Mouse (Mus musculus) left cerebral cortex, adult 8-10 months (tissue): ENCODE data around the gene Olfr26. TPM values are rescaled to one million over a fixed set of nuclear protein-coding genes. Genes with fewer than 3 reads are reported as not detected.
"Not testable (repeated sequence)": the region's sequence is repeated elsewhere in the genome, so short reads cannot be mapped to it uniquely, and the experiment has no call there.

ENCODE experiments used
- DNase-seq, 2 experiments: peaks; one replicate each; pipeline ENCODE4 v3.0.0; 2022; ENCODE audit warnings: low spot score in 2 of 2
- total RNA-seq, 4 experiments: library from RNA; stranded (reverse); gene quantifications; 2 replicates each; pipeline ENCODE4 v1.2.4; 2022

The Olfr26 gene
- not detected for total RNA-seq

GRCm38 (mm10) chr9:38854760-38855159 is at the start of gene Olfr26:
Gene Olfr26, plus strand, starts transcription at chr9:38855060.
- DNase-seq: no peak

- no peak for DNase-seq
These were observed 49.2 kb upstream of the Olfr26 start for GRCm38 (mm10) chr9:38805696-38806095.

DNA sequence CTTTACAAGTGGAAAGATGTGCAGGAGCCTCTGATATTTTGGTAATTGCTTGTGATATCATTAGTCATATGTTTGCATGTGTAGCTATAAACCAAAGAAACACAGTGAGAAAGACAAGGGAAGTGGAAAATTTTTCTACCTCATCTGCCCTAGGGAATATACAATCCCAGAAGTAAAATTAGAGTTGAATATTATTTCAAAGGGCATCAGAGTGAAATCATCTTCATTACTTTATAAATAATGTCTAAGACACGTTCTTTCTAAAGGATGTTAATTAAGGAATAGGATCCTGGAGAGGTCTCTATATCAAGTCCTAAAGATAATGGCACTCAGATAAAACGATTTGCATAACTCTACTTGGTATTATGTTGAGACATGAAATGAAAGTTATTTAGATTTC is 40.5 kb upstream of the Olfr26 start, which contains the start of gene Olfr922:
Gene Olfr922 (plus strand): TSS at position 301 of the 400 bp plus-strand sequence.
- no peak for DNase-seq

DNA sequence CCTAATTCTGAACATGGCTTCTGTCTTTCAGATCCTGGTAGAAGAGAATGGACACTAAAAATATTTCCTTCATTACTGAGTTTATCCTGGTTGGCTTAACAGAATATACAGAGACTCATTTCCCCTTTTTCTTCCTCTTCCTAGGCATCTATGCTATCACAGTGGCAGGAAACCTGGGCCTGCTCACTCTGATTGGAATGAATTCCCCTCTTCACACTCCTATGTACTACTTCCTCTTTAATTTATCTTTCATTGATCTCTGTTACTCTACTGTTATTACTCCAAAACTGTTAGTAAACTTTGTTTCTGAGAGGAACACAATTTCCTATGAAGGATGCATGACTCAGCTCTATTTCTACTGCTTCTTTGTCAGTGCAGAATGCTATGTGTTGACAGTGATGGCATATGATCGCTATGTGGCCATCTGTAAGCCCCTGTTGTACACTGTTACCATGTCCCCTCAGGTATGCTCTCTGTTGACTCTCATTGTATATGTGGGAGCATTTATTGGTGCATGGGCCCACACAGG is 39.3 kb upstream of the Olfr26 start:
- no peak for DNase-seq

DNA sequence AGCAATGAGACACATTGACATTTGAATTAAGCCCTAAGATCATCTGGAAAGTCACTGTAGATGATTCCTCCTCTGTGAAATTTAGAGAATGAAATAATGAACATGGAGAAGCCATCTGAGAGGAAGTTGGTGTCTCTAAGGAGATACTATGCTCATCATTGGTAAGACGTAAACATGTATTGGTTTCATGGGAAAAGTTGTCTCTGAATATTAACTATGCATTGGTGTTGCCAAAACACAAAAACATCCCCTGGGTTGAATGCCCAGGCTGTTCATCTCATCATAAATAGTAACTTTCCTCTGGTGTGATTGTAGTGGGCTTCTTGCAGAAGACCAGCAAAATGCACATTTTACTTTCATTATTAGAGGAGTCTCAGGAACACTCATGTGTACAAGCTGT is 28.6 kb upstream of the Olfr26 start, which contains the start of gene Olfr923:
Gene Olfr923 (plus strand): TSS at position 301 of the 400 bp plus-strand sequence.
- DNase-seq: no peak

DNA sequence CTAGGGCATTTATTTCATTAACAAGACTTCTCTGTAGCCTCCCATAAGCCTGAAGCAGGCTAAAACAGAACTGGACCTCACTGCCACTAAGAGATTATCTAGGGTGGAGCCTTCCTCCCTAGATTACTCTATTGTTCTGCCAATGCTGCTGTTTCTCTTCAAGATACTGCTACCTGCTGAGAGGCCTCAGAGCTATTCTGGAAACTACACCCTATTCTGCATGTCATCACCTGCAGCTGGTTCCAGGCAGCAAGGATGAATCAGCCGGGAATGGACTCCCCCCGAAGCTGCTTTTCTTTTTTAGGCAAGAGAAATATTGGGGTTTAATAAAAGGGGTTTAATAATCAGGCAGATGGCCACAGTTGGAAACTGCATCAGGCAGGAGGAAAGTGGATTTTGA is 21.8 kb upstream of the Olfr26 start:
- no peak for DNase-seq

GRCm38 (mm10) chr9:38844149-38844548 is 10.7 kb upstream of the Olfr26 start, which contains the start of gene Olfr924:
Gene Olfr924, plus strand, starts transcription at chr9:38844449.
- DNase-seq: no peak

DNA sequence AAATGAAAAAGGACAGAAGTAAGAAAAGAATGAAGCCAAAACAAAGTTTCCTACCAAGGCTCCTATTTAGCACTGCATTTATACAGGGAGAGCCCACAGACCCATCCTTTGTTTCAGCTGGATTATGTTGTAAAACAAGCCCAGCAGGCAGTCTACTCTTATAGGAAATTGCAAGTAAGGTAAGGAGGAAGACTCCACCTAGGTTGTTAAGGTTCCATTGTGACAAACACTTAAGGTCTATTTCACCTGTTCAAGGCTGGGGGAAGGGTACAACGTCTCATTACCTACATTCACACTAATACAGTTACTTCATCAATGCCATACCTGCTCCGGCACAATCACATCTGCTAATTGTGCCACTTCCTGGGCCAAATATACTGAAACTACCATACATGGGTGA is 20.0 kb downstream of the Olfr26 start:
- DNase-seq: not testable (repeated sequence)

- no peak for DNase-seq
These were observed 22.0 kb downstream of the Olfr26 start, which contains the start of gene Olfr926 for GRCm38 (mm10) chr9:38876826-38877225. Gene Olfr926, plus strand, starts transcription at chr9:38877126.

Other genes starting within 250 kb of the Olfr26 start
- not detected for gene Olfr914, start 250.0 kb upstream of the Olfr26 start, total RNA-seq
- gene Olfr916, start 195.2 kb upstream of the Olfr26 start, total RNA-seq: not detected
- not detected for gene Olfr917, start 189.2 kb upstream of the Olfr26 start, total RNA-seq
- gene Olfr918, start 180.5 kb upstream of the Olfr26 start, total RNA-seq: not detected
- not detected for gene Olfr919, start 151.4 kb upstream of the Olfr26 start, total RNA-seq
- 10 to 100 TPM; 12.3 to 17.5 (median 16.3) TPM for gene Vwa5a, start 136.8 kb upstream of the Olfr26 start, total RNA-seq
- under 1 TPM; 0.07 to 0.17 (median 0.09) TPM for gene Olfr920, start 102.8 kb upstream of the Olfr26 start, total RNA-seq
- not detected for gene Olfr921, start 82.0 kb upstream of the Olfr26 start, total RNA-seq
- gene Olfr922, start 40.4 kb upstream of the Olfr26 start, total RNA-seq: not detected
- not detected for gene Olfr923, start 28.5 kb upstream of the Olfr26 start, total RNA-seq
- gene Olfr924, start 10.6 kb upstream of the Olfr26 start, total RNA-seq: not detected
- not detected for gene Olfr926, start 22.1 kb downstream of the Olfr26 start, total RNA-seq
- not detected for gene Olfr930, start 74.7 kb downstream of the Olfr26 start, total RNA-seq
- not detected for gene Olfr933, start 117.3 kb downstream of the Olfr26 start, total RNA-seq
- not detected for gene Olfr934, start 133.3 kb downstream of the Olfr26 start, total RNA-seq
- gene Olfr935, start 144.6 kb downstream of the Olfr26 start, total RNA-seq: not detected
- gene Olfr146, start 168.3 kb downstream of the Olfr26 start, total RNA-seq: not detected
- gene Olfr937, start 209.9 kb downstream of the Olfr26 start, total RNA-seq: not detected
- not detected for gene Olfr938, start 223.8 kb downstream of the Olfr26 start, total RNA-seq